Mouse (Mus musculus) left cerebral cortex, postnatal 4 days (tissue): Measurements from ENCODE around the gene Ceacam11. TPM values are rescaled to one million over a fixed set of nuclear protein-coding genes. Genes with fewer than 3 reads are reported as not detected.
"Not testable (repeated sequence)": the region's sequence is repeated elsewhere in the genome, so short reads cannot be mapped to it uniquely, and the experiment has no call there.

Source experiments
- DNase-seq: peaks from one replicate; pipeline ENCODE4 v3.0.0-alpha.2; 2022
- intact Hi-C: fragments of 180-260 bp; cut with DNase I; formaldehyde crosslinking; loops from one replicate; pipeline ENCODE4 v1.15.1; 2025
- microRNA-seq: library from miRNA; unstranded; fragments of <30 nt; microRNA quantifications from one replicate; pipeline ENCODE4 v1.2.0, GENCODE M21; 2022
- total RNA-seq, 2 experiments: library from RNA; stranded (reverse); gene quantifications; 2 replicates each; pipeline ENCODE4 v1.2.3; 2021

The Ceacam11 gene
- not detected for total RNA-seq

- DNase-seq: no peak
- intact Hi-C loops: no loop called here
Observed at GRCm38 (mm10) chr7:17971824-17972223, at the start of gene Ceacam11. Gene Ceacam11 (plus strand): TSS chr7:17972124.

- intact Hi-C loops, DNase-seq: not testable (repeated sequence)
Observed at GRCm38 (mm10) chr7:18001131-18001530, 29.2 kb downstream of the Ceacam11 start.

GRCm38 (mm10) chr7:18009589-18009988 lies 37.7 kb downstream of the Ceacam11 start, which contains the start of gene Ceacam13:
Gene Ceacam13 (plus strand): TSS chr7:18009889.
- intact Hi-C loops: no loop called here
- no peak for DNase-seq

Small RNA genes within 50 kb of the gene (microRNA-seq; reads per million reads assigned to microRNA genes)
- not detected for gene Gm22414

Other genes with a start within 250 kb of the Ceacam11 start
- gene Ceacam14, start 159.5 kb upstream of the Ceacam11 start, total RNA-seq: not detected
- gene Gm5155, start 100.4 kb upstream of the Ceacam11 start, total RNA-seq: not detected
- not detected for gene Ceacam13, start 37.8 kb downstream of the Ceacam11 start, total RNA-seq
- gene Ceacam12, start 93.8 kb downstream of the Ceacam11 start, total RNA-seq: not detected
- not detected for gene Igfl3, start 204.4 kb downstream of the Ceacam11 start, total RNA-seq